Mouse (Mus musculus) 3T3-L1 (cell line): ENCODE measurements at regions not wholly inside any gene's neighbourhood (a gene's known extent, or its start where the extent isn't known, plus 50 kb on each side); places are given as distances from the start of the nearest gene placed in this dataset.

Source experiments
- DNase-seq: peaks from one replicate; pipeline ENCODE4 v3.0.0-alpha.2; 2015; ENCODE audit warnings: low read depth, low spot score

DNA sequence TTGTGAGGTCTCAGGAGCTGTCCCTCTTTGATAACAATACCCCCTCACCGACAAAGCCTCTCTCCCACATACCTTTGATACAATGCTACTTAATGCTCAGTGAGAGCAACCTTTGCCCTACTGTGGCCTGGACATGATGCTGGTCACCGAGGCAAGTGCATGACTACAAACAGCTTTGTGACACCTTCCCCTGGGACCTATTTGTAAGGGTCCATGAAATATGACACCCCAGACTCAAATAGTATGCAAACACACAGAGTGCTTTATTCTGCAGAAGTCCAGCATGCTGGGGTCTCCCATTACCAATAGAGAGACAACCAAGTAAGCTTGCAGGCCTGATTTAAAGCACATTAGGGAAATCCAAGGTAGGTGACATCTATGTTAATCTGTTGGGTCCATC is 210.6 kb downstream of the Xxylt1 start:
- DNase-seq, result no peak

GRCm38 (mm10) chr16:30872147-30872546 is 209.1 kb downstream of the Xxylt1 start:
- DNase-seq, result peak; percentile 59

DNA sequence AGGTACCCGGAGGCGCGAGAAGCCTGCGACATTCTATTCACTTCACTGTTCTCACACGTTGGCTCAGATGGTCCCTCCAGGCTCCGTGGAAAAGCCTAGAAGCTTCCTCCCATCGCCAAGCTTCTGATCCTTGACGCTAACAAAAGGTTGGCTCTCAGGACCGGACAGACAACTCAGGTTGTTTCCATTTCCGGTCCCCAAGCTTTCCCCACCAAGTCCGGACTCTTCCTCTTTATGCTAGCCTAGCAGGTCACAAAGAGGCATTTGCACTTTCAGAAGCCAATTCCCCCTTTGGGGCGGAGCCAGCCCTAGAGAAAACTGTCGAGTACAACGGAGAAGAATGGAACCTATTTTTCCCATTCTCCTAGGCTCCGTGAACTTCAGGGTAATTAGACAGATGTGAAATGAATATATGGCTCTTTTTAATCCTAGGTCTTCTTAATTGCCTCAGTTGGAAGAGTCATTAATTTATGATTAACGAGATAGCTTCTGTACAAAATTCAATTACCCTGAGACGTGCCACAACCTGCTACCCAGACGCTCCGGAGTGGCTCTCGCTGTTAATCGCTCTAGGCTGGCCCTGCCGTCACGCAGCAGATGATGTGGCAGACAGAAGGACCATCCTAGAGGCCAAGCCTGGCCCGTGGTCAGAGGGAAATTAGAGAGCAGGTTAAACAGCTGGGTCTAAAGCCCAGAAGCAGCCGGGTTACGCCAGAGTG is 207.6 kb downstream of the Xxylt1 start:
- DNase-seq, result no peak

- no peak for DNase-seq
Observed at GRCm38 (mm10) chr16:30875235-30875829, 205.9 kb downstream of the Xxylt1 start.

- peak; percentile 42 for DNase-seq
Observed at GRCm38 (mm10) chr16:30878821-30879220, 202.4 kb downstream of the Xxylt1 start.

GRCm38 (mm10) chr16:30879878-30880277 is 201.4 kb downstream of the Xxylt1 start:
- DNase-seq, result no peak

GRCm38 (mm10) chr16:30880682-30881081 is 200.6 kb downstream of the Xxylt1 start:
- DNase-seq, result peak; percentile 35

DNA sequence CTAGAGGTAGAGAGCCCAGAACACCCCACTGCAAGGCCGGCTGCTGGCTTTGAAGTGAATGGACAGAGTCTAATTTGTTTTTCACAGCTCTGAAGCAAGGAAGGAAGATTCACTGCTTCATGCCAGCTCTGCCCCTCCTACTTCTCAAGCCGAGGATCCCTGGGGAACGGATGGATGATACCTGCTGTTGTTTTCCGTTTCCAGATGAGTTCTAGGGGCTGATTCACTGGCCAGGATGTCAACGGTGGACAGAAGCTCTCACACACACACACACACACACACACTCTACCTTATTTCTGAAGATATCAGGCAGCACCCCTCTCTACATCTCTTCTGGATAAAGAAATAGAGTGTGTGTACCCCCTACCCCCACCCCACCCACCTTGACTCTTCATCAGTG is 200.0 kb downstream of the Xxylt1 start:
- DNase-seq, result no peak

GRCm38 (mm10) chr16:30883490-30884188 is 197.6 kb downstream of the Xxylt1 start:
- DNase-seq, result no peak

- peak; percentile 34 for DNase-seq
Observed at GRCm38 (mm10) chr16:30884189-30884551, 197.1 kb downstream of the Xxylt1 start.

- DNase-seq, result no peak
Observed at GRCm38 (mm10) chr16:30886982-30887381, 194.2 kb downstream of the Xxylt1 start.

DNA sequence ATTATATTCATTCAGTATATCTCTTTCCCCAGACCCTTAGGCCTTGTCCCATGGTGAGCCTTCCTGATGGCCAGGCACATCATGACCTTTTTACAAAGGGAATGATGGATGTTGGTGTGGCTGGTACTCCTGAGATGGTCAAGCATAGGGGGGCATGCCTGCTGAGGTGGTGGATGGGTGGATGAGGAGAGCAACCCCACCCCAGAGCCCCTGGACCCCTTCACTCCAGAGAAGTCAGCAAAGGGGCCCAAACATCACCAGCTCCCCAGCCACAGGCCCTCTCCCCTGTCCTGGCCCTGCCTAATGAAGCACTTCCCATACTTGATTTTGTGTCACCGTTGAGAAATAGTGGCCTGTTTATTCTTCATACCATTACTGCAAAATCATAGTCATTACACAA is 193.7 kb downstream of the Xxylt1 start:
- no peak for DNase-seq

DNA sequence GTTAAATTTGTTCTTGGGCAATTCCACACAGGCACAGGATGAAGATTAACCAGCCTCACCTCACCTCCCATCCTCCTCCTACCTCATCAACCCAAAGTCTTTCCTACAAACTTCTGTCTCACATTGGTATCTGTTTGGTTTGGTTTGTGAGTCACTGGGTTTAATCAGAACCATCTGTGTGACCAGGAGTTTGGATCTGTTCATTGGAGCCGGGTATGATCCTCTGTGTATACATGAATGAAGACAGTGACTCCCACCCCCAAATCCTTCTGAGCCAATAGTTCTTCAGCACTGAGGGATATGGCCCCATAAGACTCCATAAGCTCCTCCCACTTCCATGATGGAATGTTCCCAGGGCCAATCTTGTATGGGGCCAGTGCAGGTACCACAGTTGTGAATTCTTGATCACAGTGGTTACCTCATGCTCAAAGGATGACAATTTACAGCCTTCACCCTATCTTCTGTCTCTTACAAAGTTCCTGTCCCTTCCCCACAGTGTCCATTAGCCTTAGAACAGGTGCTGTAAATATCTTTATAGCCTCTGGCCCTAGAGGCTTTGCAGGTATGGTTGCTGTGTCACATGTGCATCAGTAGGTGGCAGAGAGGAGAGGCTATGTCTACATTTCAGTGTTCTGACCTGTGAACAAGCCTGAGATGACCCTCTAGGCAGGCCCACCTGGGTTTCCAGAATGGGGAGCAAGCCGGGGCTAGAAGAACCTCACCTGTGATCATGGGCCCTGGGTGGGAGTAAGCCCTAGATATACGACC is 192.5 kb downstream of the Xxylt1 start:
- DNase-seq, result peak; percentile 96

DNA sequence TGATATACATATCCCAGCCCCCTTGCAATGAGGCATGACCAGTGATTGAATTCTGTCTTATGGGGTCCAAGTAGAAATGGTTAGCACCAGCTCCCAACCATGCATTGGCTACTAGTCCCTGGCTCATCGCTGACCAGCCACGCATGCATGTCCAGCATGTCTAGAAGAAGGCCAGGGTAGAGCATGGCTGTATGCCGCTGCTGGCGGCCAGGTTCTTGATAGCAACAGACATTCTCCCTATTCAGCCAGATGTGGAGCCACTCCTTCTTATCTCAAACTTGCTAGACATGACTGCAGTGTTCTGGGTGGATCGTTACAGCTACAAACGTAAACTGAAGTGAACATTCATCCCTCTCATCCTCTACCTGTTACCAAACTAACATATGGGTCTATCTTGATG is 188.6 kb downstream of the Xxylt1 start:
- no peak for DNase-seq

DNA sequence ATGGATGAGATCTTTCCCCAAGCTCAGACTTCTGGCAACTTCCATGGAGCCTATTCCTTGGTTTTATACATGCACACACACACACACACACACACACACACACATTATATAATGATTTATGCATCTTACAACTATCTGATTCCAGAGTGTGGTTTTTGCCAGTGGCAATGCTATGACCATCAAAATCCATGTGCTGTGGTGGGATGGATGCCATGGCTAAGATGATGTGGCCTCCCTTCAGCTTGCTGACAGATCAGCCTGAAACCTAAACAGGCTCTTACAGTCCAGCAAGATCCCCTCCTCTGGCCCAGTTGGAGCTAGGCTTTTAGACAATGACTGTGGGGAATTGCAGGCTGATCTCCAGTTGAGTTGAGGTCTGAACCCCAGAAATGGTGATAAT is 187.1 kb downstream of the Xxylt1 start:
- DNase-seq, result peak; percentile 58

DNA sequence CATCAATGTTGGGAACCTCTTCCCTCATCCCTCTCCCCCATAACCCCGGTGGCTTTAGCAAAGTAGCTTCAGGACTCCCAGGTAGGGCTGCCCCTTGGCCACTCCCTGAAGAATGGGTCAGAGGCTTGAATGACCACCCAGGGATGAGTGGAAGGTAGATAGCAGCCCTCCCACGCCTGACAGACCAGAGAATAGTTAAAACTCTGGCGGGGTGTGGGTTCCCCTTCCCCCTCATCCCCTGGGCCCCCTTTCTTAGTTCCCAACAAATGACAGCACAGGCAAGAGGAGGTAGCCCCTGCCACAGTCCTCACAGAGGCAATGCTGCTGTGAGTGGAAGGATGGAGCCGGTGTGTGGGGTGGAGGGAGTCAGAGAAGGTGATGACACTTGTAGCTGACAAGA is 186.2 kb downstream of the Xxylt1 start:
- no peak for DNase-seq

DNA sequence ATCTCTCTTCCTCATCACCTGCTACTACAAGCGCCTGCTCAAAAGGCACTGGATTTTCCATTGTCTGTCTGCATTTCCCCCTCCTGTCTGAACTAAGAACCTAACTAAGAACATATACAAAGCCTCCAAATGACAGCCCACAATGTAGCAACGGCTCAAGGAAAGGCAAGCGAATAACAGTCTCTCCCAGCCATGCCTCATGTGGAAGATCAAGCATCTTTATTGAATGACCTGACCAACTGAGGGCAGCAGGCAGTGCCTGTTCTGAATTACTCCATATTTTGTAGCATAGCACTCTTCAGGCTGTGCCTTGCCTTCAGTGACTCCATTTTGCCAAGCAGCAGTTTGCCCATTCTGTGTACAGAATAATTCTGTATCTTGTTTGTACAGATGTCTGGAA is 183.9 kb downstream of the Xxylt1 start:
- DNase-seq, result no peak

DNA sequence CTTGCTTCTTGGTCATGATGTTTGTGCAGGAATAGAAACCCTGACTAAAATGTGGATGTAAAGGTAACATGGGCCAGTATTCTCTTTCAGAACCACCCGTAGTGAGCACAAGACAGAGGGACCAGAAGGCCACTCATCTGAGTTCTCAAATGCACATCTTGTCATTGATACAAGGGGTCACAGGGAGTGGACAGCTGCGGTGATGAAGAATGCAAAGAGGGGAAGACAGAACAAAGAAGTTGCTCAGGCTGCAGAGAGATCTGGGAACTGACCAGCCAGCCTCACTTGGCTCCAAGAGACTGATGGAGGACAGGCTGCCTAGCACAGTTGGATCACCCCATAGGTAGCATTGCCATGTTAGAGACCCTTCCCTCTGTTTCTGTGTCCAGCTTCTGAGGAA is 181.1 kb downstream of the Xxylt1 start:
- no peak for DNase-seq

GRCm38 (mm10) chr16:30901309-30901708 is 179.9 kb downstream of the Xxylt1 start:
- no peak for DNase-seq
